Mouse (Mus musculus) CH12.LX (cell line): ENCODE measurements around the gene Sucnr1.

Source experiments
- CTCF ChIP-seq, 2 experiments: IDR thresholded peaks in 1 of 2; conservative IDR thresholded peaks in 1 of 2; 2 replicates each; pipeline ENCODE4 v1.5.1; 2011 to 2012; ENCODE audit warnings: low read depth in 2 of 2, low read length in 2 of 2, improper control_type of control experiment in 1 of 2, inconsistent platforms in 1 of 2, mild to moderate bottlenecking in 1 of 2, moderate library complexity in 1 of 2
- POLR2A ChIP-seq: IDR thresholded peaks from 2 replicates; pipeline ENCODE4 v1.6.1; 2011; ENCODE audit warnings: low read depth, mild to moderate bottlenecking, improper control_type of control experiment, low read length

- TF ChIP-seq POLR2A (no peak), CTCF (conservative IDR thresholded peaks at IDR 0.05 in 1 of 2, IDR thresholded peaks at IDR 0.05 in 1 of 2; ENCODE audit: low read depth in 2 of 2, low read length in 2 of 2) (no peak)
Measured at GRCm38 (mm10) chr3:60057809-60058082, 23.9 kb upstream of the Sucnr1 start.
